Mouse (Mus musculus): ENCODE measurements around the gene Fndc8.
"Not testable (repeated sequence)": the region's sequence is repeated elsewhere in the genome, so short reads cannot be mapped to it uniquely, and the experiment has no call there.

Gene Fndc8

DNA sequence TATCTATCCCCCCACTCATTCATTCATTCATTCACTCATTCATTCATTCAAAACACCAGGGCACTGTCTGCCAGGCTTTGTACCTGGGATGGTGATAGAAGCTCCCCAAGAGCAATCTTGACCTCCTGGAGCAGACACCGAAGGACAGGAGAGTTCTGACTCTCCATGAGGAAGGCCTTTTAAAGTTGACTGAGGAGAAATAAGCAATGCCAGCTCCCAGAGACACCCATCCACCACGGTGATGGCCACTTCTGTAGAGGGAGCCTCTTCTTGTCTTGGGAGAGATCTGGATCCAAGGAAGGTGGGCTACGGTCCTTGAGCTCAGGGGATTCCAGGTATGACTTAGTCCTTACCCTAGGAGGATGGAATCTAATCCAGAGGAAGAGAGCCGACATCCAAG is 18.3 kb downstream of the Fndc8 start, which contains the start of gene Unc45b:
Unc45b (plus strand) TSS at position 301 of the 400 bp plus-strand sequence.
- intact Hi-C loops (cut with DNase I) = loop anchor here (10.0 kb wide), 1 partner anchor 135 kb away; no protein-coding TSS in a partner anchor

DNA sequence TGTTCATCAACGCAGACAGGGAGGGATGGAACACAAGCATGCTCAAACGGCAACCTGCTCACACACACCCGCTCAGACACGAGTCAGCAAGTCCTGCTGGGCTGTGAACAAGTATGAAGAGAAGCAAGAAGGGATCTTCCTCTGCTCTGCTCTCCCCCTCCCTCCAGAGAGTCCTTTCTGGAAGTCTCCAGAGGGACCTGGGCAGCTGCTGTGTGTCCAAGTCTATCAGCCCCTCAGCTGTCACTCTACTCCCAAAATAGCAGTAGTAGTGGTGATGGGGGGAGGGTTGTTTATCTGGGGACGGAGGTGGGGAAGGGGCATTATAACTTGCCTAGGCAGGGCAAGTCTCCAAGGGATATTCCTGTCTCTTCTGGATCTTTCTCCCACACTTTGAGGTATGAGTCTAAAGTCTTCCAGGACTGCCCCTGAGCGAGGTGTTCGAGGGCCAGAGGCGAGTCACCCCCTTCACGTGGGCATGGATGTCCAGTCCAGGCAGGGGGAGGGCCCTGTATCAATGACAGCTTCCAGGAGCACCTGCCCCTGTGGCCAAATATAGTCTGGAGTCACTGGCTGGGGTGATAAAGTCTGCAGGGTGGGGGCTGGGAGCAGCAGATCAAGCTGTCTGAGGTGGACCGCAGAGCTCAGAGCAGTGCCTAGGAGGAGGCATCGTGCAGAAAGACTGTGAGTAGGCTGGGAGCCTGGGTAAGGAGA is 18.9 kb downstream of the Fndc8 start:
- intact Hi-C loops (cut with DNase I) = loop anchor here (10.0 kb wide), 1 partner anchor 134 kb away; no protein-coding TSS in a partner anchor

DNA sequence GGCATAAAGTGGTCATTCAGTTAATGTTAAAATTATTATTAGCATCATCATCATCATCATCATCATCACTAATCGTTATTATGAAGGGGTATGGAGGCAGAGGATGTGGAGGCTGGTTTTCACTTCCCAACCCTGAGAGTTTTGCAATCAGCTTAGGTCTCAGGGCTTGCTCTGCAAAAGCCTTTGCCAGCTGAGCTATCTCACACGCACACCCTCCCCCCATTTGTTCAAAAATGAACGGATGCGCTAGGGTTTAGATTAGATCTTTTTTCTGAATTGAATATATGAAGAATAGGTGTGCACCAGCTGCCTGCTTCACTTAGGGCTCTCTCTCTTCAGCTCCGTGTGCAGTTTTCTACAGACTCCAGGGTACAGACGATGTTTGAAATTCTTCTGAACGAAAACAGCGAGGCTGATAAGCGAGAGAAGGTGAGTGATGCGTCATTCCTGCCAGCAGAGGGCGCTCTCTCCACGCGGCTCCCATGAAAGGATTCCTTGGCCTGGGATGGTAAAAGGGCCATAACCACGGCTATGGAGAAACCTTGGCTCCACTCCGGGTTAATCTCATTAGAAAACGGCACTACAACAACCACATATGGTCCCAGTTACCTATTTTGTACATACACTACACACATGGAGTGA is 22.9 kb downstream of the Fndc8 start:
- intact Hi-C loops (cut with DNase I) = loop anchor here (1.0 to 10.0 kb wide), 2 partner anchors 44 to 130 kb away; no protein-coding TSS in a partner anchor

- intact Hi-C loops (cut with DNase I) = no loop called here
Observed at GRCm38 (mm10) chr11:82920768-82921167, 28.8 kb downstream of the Fndc8 start.

GRCm38 (mm10) chr11:82921691-82922090 is 29.8 kb downstream of the Fndc8 start:
- intact Hi-C loops (cut with DNase I) = no loop called here

- intact Hi-C loops (cut with DNase I) = not testable (repeated sequence)
Observed at GRCm38 (mm10) chr11:82923910-82924309, 32.0 kb downstream of the Fndc8 start.

GRCm38 (mm10) chr11:82928897-82929632 is 37.1 kb downstream of the Fndc8 start:
- intact Hi-C loops (cut with DNase I) = no loop called here

- intact Hi-C loops (cut with DNase I) = no loop called here
Observed at GRCm38 (mm10) chr11:82929633-82929950, 37.7 kb downstream of the Fndc8 start.

GRCm38 (mm10) chr11:82930391-82930955 is 38.5 kb downstream of the Fndc8 start:
- intact Hi-C loops (cut with DNase I) = not testable (repeated sequence)

- intact Hi-C loops (cut with DNase I) = not testable (repeated sequence)
Observed at GRCm38 (mm10) chr11:82931161-82931560, 39.2 kb downstream of the Fndc8 start.

DNA sequence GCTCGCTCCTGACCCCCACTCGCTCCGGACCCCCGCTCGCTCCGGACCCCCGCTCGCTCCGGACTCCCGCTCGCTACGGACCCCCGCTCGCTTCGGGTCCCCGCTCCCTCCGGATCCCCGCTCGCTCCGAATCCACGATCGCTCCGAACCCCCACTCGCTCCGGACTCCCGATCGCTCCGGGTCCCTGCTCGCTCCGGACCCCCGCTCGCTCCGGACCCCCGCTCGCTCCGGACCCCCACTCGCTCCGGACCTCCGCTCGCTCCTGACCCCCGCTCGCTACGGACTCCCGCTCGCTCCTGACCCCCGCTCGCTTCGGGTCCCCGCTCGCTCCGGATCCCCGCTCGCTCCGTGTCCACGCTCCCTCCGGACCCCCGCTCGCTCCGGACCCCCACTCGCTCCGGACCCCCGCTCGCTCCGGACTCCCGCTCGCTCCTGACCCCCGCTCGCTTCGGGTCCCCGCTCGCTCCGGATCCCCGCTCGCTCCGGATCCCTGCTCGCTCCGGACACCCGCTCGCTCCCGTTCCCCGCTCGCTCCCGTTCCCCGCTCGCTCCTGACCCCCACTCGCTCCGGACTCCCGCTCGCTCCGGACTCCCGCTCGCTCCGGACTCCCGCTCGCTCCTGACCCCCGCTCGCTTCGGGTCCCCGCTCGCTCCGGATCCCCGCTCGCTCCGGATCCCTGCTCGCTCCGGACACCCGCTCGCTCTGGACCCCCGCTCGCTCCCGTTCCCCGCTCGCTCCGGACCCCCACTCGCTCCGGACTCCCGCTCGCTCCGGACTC is 39.9 kb downstream of the Fndc8 start:
- intact Hi-C loops (cut with DNase I) = not testable (repeated sequence)

DNA sequence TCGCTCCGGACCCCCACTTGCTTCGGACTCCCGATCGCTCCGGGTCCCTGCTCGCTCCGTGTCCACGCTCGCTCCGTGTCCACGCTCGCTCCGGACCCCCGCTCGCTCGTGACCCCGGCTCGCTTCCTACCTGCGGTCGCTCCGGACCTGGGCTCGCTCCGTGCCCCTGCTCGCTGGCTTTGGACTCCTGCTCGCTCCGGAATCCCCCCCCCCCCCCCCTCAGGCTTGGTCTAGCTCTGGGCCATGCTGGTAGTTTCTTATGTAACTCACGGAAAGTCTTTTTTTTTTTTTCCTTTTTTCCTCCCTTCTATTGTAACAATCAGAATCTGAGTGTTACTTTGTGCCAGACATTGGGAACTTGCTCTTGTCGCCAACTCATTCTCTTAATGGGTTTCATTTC is 41.3 kb downstream of the Fndc8 start:
- intact Hi-C loops (cut with DNase I) = no loop called here

DNA sequence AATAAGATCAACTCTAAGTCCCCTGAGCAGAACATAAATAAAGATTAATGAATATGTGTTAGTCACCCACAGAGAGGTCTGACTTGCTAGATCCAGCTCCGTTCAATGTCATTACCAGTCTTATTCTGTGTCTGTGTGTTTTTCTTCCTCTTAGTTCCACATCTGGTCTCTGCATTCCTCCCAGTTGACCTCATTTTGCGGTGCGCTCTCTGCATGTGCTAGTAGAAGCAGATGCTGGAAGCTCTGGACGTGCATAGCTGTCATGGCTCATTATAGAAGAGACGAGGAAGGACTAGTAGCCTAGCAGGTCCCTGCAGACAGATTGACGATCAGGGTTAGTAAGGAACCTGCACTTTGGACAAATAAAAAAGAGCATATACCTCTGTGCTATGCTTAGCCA is 51.4 kb downstream of the Fndc8 start:
- intact Hi-C loops (cut with DNase I) = no loop called here

DNA sequence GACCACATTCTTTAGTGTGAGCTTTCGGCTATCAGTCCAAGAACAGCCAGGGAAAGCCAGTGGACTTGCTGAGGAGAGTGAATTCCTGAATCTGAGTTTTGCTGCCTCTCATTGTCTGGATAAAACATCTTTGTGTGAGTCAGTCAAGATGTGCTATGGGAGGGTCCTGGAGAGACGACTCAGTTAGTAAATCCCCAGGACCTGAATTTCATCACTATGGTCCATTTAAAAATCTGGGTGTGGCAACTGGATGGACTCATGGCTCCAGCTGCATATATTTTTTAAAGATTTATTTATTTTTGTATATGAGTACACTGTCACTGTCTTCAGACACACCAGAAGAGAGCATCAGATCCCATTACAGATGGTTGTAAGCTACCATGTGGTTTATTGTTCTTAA is 53.7 kb downstream of the Fndc8 start:
- intact Hi-C loops (cut with DNase I) = no loop called here

GRCm38 (mm10) chr11:82947457-82947856 is 55.5 kb downstream of the Fndc8 start:
- intact Hi-C loops (cut with DNase I) = no loop called here

- intact Hi-C loops (cut with DNase I) = no loop called here
Observed at GRCm38 (mm10) chr11:82949036-82949435, 57.1 kb downstream of the Fndc8 start.

All from adrenal gland (tissue).